Mouse (Mus musculus): ENCODE results near the gene Slc39a7. TPM values are rescaled to one million over a fixed set of nuclear protein-coding genes. Genes with fewer than 3 reads are reported as not detected.
A peak's percentile ranks its signal among the peaks of the same experiment; 100 is the strongest.

Slc39a7 gene
- 92.7 and 103 TPM in 2 replicates for polyA plus RNA-seq (2012; rRNA removed)

GRCm38 (mm10) chr17:34031465-34032173, at the start of gene Slc39a7, which contains the start of gene Rxrb:
Slc39a7 (minus strand) TSS chr17:34031682.
Rxrb (plus strand) TSS chr17:34031812.
- no peak for TF ChIP-seq CTCF (IDR thresholded peaks at IDR 0.05; ENCODE audit: extremely low read depth, insufficient read depth, low read length)
- peak; percentile 56 for TF ChIP-seq POLR2A (IDR thresholded peaks at IDR 0.05; ENCODE audit: extremely low read depth, insufficient read depth, low read length)

GRCm38 (mm10) chr17:34079621-34080020, 48.1 kb upstream of the Slc39a7 start:
- no peak overlapping the region for H3K4me3 ChIP-seq (ENCODE audit: insufficient read depth, low read length)
- no peaks in the 10 kb centered on the region for H3K4me1 ChIP-seq (ENCODE audit: control insufficient read depth, insufficient read depth, low read length)
- no peak overlapping the region for H3K27ac ChIP-seq (ENCODE audit: insufficient read depth, low read length)
- TF ChIP-seq CTCF (IDR thresholded peaks at IDR 0.05; ENCODE audit: extremely low read depth, insufficient read depth, low read length) = no peak
- TF ChIP-seq POLR2A (IDR thresholded peaks at IDR 0.05; ENCODE audit: extremely low read depth, insufficient read depth, low read length) = no peak

More at GRCm38 (mm10) chr17:34031465-34032173, at the start of gene Slc39a7, which contains the start of gene Rxrb:
- peaks cover 13% of the 10 kb centered on the region for H3K4me1 ChIP-seq (ENCODE audit: control insufficient read depth, insufficient read depth, low read length)
- H3K27ac ChIP-seq (ENCODE audit: insufficient read depth, low read length) = peak within 1 kb of the TSS; percentile 86
- peak within 1 kb of the TSS; percentile 72 for H3K4me3 ChIP-seq (ENCODE audit: insufficient read depth, low read length)

GRCm38 (mm10) chr17:34079002-34079401, 47.5 kb upstream of the Slc39a7 start:
- no peak overlapping the region for H3K27ac ChIP-seq (ENCODE audit: insufficient read depth, low read length)
- no peaks in the 10 kb centered on the region for H3K4me1 ChIP-seq (ENCODE audit: control insufficient read depth, insufficient read depth, low read length)
- TF ChIP-seq POLR2A (IDR thresholded peaks at IDR 0.05; ENCODE audit: extremely low read depth, insufficient read depth, low read length) (no peak), CTCF (IDR thresholded peaks at IDR 0.05; ENCODE audit: extremely low read depth, insufficient read depth, low read length) (no peak)
- H3K4me3 ChIP-seq (ENCODE audit: insufficient read depth, low read length) = no peak overlapping the region

GRCm38 (mm10) chr17:34078148-34078547, 46.7 kb upstream of the Slc39a7 start:
- no peak overlapping the region for H3K27ac ChIP-seq (ENCODE audit: insufficient read depth, low read length)
- no peak overlapping the region for H3K4me3 ChIP-seq (ENCODE audit: insufficient read depth, low read length)
- TF ChIP-seq CTCF (IDR thresholded peaks at IDR 0.05; ENCODE audit: extremely low read depth, insufficient read depth, low read length) = no peak
- TF ChIP-seq POLR2A (IDR thresholded peaks at IDR 0.05; ENCODE audit: extremely low read depth, insufficient read depth, low read length) = no peak
- H3K4me1 ChIP-seq (ENCODE audit: control insufficient read depth, insufficient read depth, low read length) = no peaks in the 10 kb centered on the region

- Histone ChIP-seq H3K4me3 (ENCODE audit: insufficient read depth, low read length) (no peak overlapping the region), H3K27ac (ENCODE audit: insufficient read depth, low read length) (no peak overlapping the region), H3K4me1 (ENCODE audit: control insufficient read depth, insufficient read depth, low read length) (no peaks in the 10 kb centered on the region)
- TF ChIP-seq CTCF (IDR thresholded peaks at IDR 0.05; ENCODE audit: extremely low read depth, insufficient read depth, low read length) (peak; percentile 65), POLR2A (IDR thresholded peaks at IDR 0.05; ENCODE audit: extremely low read depth, insufficient read depth, low read length) (no peak)
These were observed 46.1 kb upstream of the Slc39a7 start for GRCm38 (mm10) chr17:34077549-34077948.

DNA sequence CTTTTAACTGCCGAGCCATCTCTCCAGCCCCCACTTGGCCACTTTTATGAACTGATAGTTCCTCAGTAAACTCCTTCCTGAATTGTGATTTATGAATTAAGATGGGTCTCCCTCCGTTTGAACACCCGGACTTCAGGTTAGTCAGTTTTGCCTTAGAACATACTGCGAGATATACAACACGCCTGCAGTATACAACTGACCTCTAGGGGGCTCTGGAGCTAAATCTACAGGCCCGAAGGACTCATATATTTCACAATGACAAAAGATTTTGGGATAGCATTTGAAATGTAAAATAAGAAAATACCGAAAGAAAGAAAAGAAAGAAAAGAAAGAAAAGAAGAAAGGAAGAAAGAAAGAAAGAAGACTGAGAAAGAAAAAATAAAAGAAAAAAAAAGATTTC, 43.8 kb upstream of the Slc39a7 start:
- Histone ChIP-seq H3K4me3 (ENCODE audit: insufficient read depth, low read length) (no peak overlapping the region), H3K27ac (ENCODE audit: insufficient read depth, low read length) (no peak overlapping the region), H3K4me1 (ENCODE audit: control insufficient read depth, insufficient read depth, low read length) (no peaks in the 10 kb centered on the region)
- TF ChIP-seq CTCF (IDR thresholded peaks at IDR 0.05; ENCODE audit: extremely low read depth, insufficient read depth, low read length) (peak; percentile 37; the same call in 1 of the 2 replicates), POLR2A (IDR thresholded peaks at IDR 0.05; ENCODE audit: extremely low read depth, insufficient read depth, low read length) (no peak)

DNA sequence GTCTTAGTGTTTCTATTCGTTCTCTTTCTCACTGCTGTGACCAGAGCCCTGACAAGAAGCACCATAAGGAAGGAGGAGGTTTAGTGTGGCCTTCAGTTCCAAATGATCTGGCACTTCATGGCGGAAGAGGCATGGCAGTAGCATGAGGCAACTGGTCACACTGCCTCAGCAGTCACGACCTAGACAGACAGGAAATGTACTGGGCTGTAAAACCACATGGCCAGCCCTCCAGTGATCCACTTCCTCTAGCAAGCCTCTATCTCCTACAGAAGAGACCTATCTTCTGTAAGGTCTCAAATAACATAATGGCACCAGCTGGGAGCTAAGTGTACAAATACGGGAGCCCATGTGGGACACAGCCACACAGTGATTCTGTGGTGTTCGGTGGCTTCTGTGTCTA, 40.6 kb upstream of the Slc39a7 start:
- Histone ChIP-seq H3K4me1 (ENCODE audit: control insufficient read depth, insufficient read depth, low read length) (no peaks in the 10 kb centered on the region), H3K4me3 (ENCODE audit: insufficient read depth, low read length) (no peak overlapping the region), H3K27ac (ENCODE audit: insufficient read depth, low read length) (no peak overlapping the region)
- TF ChIP-seq CTCF (IDR thresholded peaks at IDR 0.05; ENCODE audit: extremely low read depth, insufficient read depth, low read length) (no peak), POLR2A (IDR thresholded peaks at IDR 0.05; ENCODE audit: extremely low read depth, insufficient read depth, low read length) (no peak)

- no peak for TF ChIP-seq CTCF (IDR thresholded peaks at IDR 0.05; ENCODE audit: extremely low read depth, insufficient read depth, low read length)
- H3K4me3 ChIP-seq (ENCODE audit: insufficient read depth, low read length) = no peak overlapping the region
- H3K4me1 ChIP-seq (ENCODE audit: control insufficient read depth, insufficient read depth, low read length) = no peaks in the 10 kb centered on the region
- no peak overlapping the region for H3K27ac ChIP-seq (ENCODE audit: insufficient read depth, low read length)
These were observed 37.4 kb upstream of the Slc39a7 start for GRCm38 (mm10) chr17:34068864-34069263.

GRCm38 (mm10) chr17:34057224-34057623, 25.7 kb upstream of the Slc39a7 start:
- Histone ChIP-seq H3K27ac (ENCODE audit: insufficient read depth, low read length) (no peak overlapping the region), H3K4me1 (ENCODE audit: control insufficient read depth, insufficient read depth, low read length) (no peaks in the 10 kb centered on the region), H3K4me3 (ENCODE audit: insufficient read depth, low read length) (no peak overlapping the region)
- TF ChIP-seq CTCF (IDR thresholded peaks at IDR 0.05; ENCODE audit: extremely low read depth, insufficient read depth, low read length) (no peak), POLR2A (IDR thresholded peaks at IDR 0.05; ENCODE audit: extremely low read depth, insufficient read depth, low read length) (no peak)

GRCm38 (mm10) chr17:34047404-34048050, 16.0 kb upstream of the Slc39a7 start:
- Histone ChIP-seq H3K4me1 (ENCODE audit: control insufficient read depth, insufficient read depth, low read length) (no peaks in the 10 kb centered on the region), H3K4me3 (ENCODE audit: insufficient read depth, low read length) (no peak overlapping the region), H3K27ac (ENCODE audit: insufficient read depth, low read length) (no peak overlapping the region)
- TF ChIP-seq CTCF (IDR thresholded peaks at IDR 0.05; ENCODE audit: extremely low read depth, insufficient read depth, low read length) = no peak
- TF ChIP-seq POLR2A (IDR thresholded peaks at IDR 0.05; ENCODE audit: extremely low read depth, insufficient read depth, low read length) = no peak

All from cortical plate, adult 2 months (tissue).